Mouse (Mus musculus): ENCODE results near the gene C730034F03Rik. TPM values are rescaled to one million over a fixed set of nuclear protein-coding genes. Genes with fewer than 3 reads are reported as not detected.
A peak's percentile ranks its signal among the peaks of the same experiment; 100 is the strongest.
"Not testable (repeated sequence)": the region's sequence is repeated elsewhere in the genome, so short reads cannot be mapped to it uniquely, and the experiment has no call there.

C730034F03Rik gene
- polyA plus RNA-seq, 1 experiment from 2014 or later = 2.4 TPM

DNA sequence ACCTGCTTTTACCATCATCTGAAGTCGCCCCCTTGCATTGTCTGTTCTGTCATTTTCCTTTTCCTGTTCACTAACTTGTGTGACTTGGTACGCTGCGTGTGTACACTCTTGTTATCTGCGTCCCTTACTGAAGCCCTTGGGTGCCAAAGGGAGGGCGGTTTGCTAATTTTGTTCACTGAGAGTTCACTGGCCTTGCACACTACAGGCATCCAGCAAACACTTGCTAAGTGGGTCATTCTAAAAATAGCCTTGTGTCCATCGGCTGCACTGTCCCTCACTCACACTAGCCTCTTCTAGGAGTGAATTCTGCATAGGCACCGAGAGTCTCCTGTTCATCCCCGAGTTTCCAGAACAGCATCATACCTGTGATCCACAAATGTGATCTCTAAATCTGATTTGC is 14.1 kb upstream of the C730034F03Rik start:
- Histone ChIP-seq H3K4me1 (peaks cover 24% of the 10 kb centered on the region), H3K4me2 (peak overlapping the region; percentile 33; the same call in 1 of the 2 replicates), H3K27ac (replicated peaks) (peak overlapping the region; percentile 84), H3K9ac (no peak overlapping the region; the same call in 1 of the 2 replicates), H3K27me3 (replicated peaks) (no peaks in the 10 kb centered on the region), H3K36me3 (peaks cover 47% of the 10 kb centered on the region), H3K9me3 (no peaks in the 10 kb centered on the region), H3K4me3 (no peak overlapping the region)
- ATAC-seq (ENCODE audit: extremely low read depth, insufficient number of reproducible peaks, low FRiP score, low TSS enrichment) = no peak; the same call in 1 of the 2 replicates
- 34% methylated on average over 8 of the region's 8 CpGs for WGBS

DNA sequence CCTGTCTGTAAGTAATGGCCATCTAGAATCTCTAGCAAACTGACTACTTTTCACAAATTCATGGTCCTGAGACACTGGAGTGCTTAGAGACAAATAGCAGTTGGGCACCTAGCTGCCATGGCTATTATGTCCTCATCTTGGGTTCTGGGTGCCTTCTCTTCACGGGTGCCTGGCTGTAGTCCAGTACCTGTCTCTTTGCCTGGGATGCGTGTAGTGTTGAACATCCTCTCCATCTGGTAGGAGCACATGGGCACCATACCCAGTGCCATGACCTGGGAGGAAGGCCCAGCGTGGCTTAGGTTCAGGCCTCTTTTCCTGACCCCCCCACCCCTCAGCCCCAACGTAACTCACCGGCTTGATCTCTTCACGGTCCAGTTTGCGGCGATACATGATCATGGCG is 7.5 kb upstream of the C730034F03Rik start:
- Histone ChIP-seq H3K4me1 (peaks cover 30% of the 10 kb centered on the region), H3K27me3 (replicated peaks) (no peaks in the 10 kb centered on the region), H3K9ac (no peak overlapping the region), H3K9me3 (no peaks in the 10 kb centered on the region), H3K36me3 (peaks cover 85% of the 10 kb centered on the region), H3K27ac (replicated peaks) (no peak overlapping the region), H3K4me2 (no peak overlapping the region), H3K4me3 (no peak overlapping the region)
- WGBS = 90% methylated on average over 9 of the region's 9 CpGs
- no peak for ATAC-seq (ENCODE audit: extremely low read depth, insufficient number of reproducible peaks, low FRiP score, low TSS enrichment)

- 71% methylated on average over 8 of the region's 8 CpGs for WGBS
These were observed 4.8 kb upstream of the C730034F03Rik start for GRCm38 (mm10) chr15:89424621-89425020.

DNA sequence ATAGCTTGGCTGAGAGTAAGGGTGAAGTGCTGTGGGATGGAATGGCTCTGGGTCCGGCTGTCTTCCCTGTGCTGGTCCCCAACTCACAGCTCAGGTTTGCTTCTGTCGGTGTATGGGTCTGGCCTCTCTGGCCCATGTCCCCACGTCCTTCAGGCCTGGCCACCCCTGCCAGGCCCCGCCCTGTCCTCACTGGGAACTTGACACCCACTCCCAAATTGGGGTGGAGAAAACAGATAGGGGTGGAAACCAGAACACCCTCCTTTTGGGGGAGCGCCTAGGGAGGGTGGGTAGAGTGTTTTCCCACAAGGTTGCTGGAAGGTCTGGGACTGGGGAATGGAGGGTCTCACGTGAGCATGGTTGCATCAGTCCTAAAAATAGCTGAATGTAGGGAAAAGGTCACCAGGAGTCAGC is 3.7 kb upstream of the C730034F03Rik start, which contains the start of gene Cpt1b:
Gene Cpt1b, minus strand, starts transcription at position 153 of the 411 bp plus-strand sequence.
- Histone ChIP-seq H3K27ac (replicated peaks) (peak within 1 kb of the TSS; percentile 98), H3K27me3 (replicated peaks) (no peaks in the 10 kb centered on the region), H3K9me3 (no peaks in the 10 kb centered on the region), H3K4me1 (peaks cover 48% of the 10 kb centered on the region), H3K9ac (peak within 1 kb of the TSS; percentile 91), H3K4me2 (peak within 1 kb of the TSS; percentile 69), H3K4me3 (peak within 1 kb of the TSS; percentile 61), H3K36me3 (peaks cover 61% of the 10 kb centered on the region)
- peak; percentile 44 for ATAC-seq (ENCODE audit: extremely low read depth, insufficient number of reproducible peaks, low FRiP score, low TSS enrichment)
- 15% methylated on average over 6 of the region's 6 CpGs for WGBS

More at GRCm38 (mm10) chr15:89424621-89425020, 4.8 kb upstream of the C730034F03Rik start:
- H3K9me3 ChIP-seq = no peaks in the 10 kb centered on the region
- H3K27me3 ChIP-seq (replicated peaks) = no peaks in the 10 kb centered on the region
- H3K36me3 ChIP-seq = peaks cover 72% of the 10 kb centered on the region
- peaks cover 42% of the 10 kb centered on the region for H3K4me1 ChIP-seq
- no peak for ATAC-seq (ENCODE audit: extremely low read depth, insufficient number of reproducible peaks, low FRiP score, low TSS enrichment)
- peak overlapping the region; percentile 98 for H3K27ac ChIP-seq (replicated peaks)
- H3K4me2 ChIP-seq = peak overlapping the region; percentile 69
- H3K9ac ChIP-seq = peak overlapping the region; percentile 91
- peak overlapping the region; percentile 61 for H3K4me3 ChIP-seq

GRCm38 (mm10) chr15:89426716-89427115 is 2.7 kb upstream of the C730034F03Rik start:
- H3K9me3 ChIP-seq = no peaks in the 10 kb centered on the region
- WGBS = 85% methylated on average over 10 of the region's 10 CpGs
- no peak for ATAC-seq (ENCODE audit: extremely low read depth, insufficient number of reproducible peaks, low FRiP score, low TSS enrichment)
- peak overlapping the region; percentile 98 for H3K27ac ChIP-seq (replicated peaks)
- peak overlapping the region; percentile 69; the same call in 1 of the 2 replicates for H3K4me2 ChIP-seq
- H3K4me3 ChIP-seq = no peak overlapping the region
- H3K9ac ChIP-seq = peak overlapping the region; percentile 91
- H3K36me3 ChIP-seq = peaks cover 53% of the 10 kb centered on the region
- H3K4me1 ChIP-seq = peaks cover 57% of the 10 kb centered on the region
- H3K27me3 ChIP-seq (replicated peaks) = no peaks in the 10 kb centered on the region

DNA sequence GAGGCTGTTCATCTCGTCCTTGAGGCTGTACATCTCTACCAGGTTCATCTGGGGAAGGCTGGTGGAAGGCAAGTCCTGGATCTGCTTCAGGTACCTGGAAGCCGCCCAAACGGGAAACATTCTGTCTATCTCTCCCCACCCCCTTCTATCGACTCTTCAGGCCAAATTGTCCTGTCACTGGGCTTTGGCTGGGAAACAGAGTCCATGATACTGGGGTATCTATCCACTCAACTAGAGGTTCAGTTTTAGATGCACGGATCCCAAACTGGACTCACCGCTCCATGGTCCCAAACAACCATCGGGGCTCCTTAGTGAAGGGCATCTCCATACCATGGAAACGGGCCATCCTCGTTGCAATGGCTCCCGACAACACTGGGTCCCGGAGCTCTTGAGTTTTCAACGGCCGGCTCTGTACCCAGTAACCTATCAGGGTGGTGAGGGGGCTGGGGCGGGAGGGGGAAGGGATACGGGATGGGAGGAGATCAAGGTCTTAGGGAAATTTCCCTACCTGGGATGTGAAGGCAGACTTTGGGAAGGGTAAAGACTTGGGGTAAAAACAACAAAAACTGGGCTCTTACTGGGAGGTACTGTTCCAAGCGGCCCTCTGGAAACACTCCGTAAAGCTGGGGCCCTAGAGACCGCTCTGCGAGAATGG is 1.1 kb upstream of the C730034F03Rik start:
- peak overlapping the region; percentile 78 for H3K4me3 ChIP-seq
- H3K27ac ChIP-seq (replicated peaks) = peak overlapping the region; percentile 98; the same call in 1 of the 2 replicates
- no peaks in the 10 kb centered on the region for H3K27me3 ChIP-seq (replicated peaks)
- peaks cover 60% of the 10 kb centered on the region for H3K4me1 ChIP-seq
- peaks cover 39% of the 10 kb centered on the region for H3K36me3 ChIP-seq
- H3K9me3 ChIP-seq = no peaks in the 10 kb centered on the region
- H3K9ac ChIP-seq = peak overlapping the region; percentile 87
- whole genome bisulfite sequencing = 75% methylated on average over 19 of the region's 19 CpGs
- H3K4me2 ChIP-seq = peak overlapping the region; percentile 93
- ATAC-seq (ENCODE audit: extremely low read depth, insufficient number of reproducible peaks, low FRiP score, low TSS enrichment) = no peak

DNA sequence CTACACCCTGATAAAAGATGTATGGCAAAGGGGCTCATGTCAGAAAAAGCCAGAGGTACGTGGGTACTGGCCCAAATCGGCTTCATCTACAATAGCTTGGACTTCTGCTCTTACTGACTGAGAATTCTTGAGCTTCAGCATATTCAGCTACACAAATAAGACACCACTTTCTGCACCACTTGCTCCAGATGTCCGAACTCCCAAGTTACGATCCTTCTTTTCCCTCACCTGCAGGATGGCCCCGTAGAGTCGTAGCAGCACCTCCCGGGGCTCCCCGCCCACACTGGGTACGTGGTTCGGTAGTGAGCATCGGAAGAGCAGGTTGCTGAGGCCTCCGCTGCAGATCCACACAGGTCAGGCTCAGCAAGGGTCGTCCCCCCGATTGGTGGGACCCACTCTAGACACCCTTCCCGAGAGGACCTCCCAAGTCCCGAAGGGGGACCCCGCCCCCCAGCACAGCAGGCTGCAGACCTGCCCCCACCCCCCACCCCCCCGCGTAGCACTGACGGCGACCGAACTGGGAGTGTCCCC is 503 bp upstream of the C730034F03Rik start:
- peak overlapping the region; percentile 78 for H3K4me3 ChIP-seq
- 0 out of 2 replicates have a peak, but pooled peaks have one; percentile 15 for ATAC-seq (ENCODE audit: extremely low read depth, insufficient number of reproducible peaks, low FRiP score, low TSS enrichment)
- peaks cover 54% of the 10 kb centered on the region for H3K4me1 ChIP-seq
- peak overlapping the region; percentile 87 for H3K9ac ChIP-seq
- H3K4me2 ChIP-seq = peak overlapping the region; percentile 93
- 4% methylated on average over 22 of the region's 22 CpGs for WGBS
- H3K36me3 ChIP-seq = peaks cover 32% of the 10 kb centered on the region
- H3K27ac ChIP-seq (replicated peaks) = peak overlapping the region; percentile 98
- H3K27me3 ChIP-seq (replicated peaks) = no peaks in the 10 kb centered on the region
- no peaks in the 10 kb centered on the region for H3K9me3 ChIP-seq

DNA sequence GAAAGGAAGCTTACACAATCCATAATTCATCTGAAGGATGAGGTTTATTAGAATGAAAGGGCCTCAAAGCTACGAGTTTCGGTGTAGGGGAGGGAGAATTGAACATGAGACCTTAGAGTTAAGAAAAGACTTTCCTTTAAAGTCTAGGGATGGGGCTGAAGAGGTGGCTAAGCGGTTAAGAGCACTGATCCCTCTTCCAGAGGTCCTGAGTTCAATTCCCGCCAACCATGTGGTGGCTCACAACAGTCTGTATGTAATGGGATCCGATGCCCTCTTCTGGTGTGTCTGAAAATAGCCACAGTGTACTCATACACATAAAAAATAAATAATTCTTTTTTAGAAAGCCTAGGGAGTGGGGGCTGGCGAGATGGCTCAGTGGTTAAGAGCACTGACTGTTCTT is 952 bp downstream of the C730034F03Rik start:
- peak overlapping the region; percentile 93 for H3K4me2 ChIP-seq
- H3K4me1 ChIP-seq = peaks cover 45% of the 10 kb centered on the region
- peak overlapping the region; percentile 87 for H3K9ac ChIP-seq
- H3K4me3 ChIP-seq = peak overlapping the region; percentile 78
- no peak for ATAC-seq (ENCODE audit: extremely low read depth, insufficient number of reproducible peaks, low FRiP score, low TSS enrichment)
- no peaks in the 10 kb centered on the region for H3K27me3 ChIP-seq (replicated peaks)
- 38% methylated on average over 6 of the region's 6 CpGs for WGBS
- peaks cover 24% of the 10 kb centered on the region for H3K36me3 ChIP-seq
- H3K9me3 ChIP-seq = no peaks in the 10 kb centered on the region
- peak overlapping the region; percentile 98 for H3K27ac ChIP-seq (replicated peaks)

- WGBS = 76% methylated on average over 9 of the region's 9 CpGs
- Histone ChIP-seq H3K4me1 (peaks cover 41% of the 10 kb centered on the region), H3K4me3 (peak overlapping the region; percentile 78; the same call in 1 of the 2 replicates), H3K9ac (0 out of 2 replicates have a peak overlapping the region, but pooled peaks have one; percentile 17), H3K4me2 (peak overlapping the region; percentile 93; the same call in 1 of the 2 replicates), H3K36me3 (peaks cover 24% of the 10 kb centered on the region)
- not testable (repeated sequence) for ATAC-seq (ENCODE audit: extremely low read depth, insufficient number of reproducible peaks, low FRiP score, low TSS enrichment); H3K27me3 ChIP-seq (replicated peaks); H3K27ac ChIP-seq (replicated peaks); H3K9me3 ChIP-seq
These were observed 1.4 kb downstream of the C730034F03Rik start for GRCm38 (mm10) chr15:89430771-89431170.

DNA sequence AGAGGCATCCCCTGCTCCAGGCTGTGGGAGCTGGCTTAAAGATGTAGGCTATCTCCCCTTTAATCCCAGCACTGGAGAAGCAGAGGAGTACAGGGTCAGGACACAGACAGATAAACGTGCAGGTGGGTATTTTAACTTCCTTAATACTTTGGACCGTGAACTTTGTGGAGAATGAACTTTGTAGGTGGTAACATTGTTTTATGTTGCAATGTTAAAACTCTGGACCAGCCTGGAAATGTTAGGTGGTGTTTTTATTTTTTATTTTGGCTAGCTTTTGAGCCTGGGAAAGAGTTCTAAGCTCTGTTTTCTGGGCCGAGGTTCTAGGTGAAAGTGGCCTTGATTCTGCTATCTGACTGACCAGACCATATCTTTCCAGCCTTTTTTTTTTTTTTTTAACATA is 1.9 kb downstream of the C730034F03Rik start:
- Histone ChIP-seq H3K9me3 (no peaks in the 10 kb centered on the region), H3K9ac (0 out of 2 replicates have a peak overlapping the region, but pooled peaks have one; percentile 17), H3K4me3 (no peak overlapping the region), H3K36me3 (peaks cover 20% of the 10 kb centered on the region), H3K27ac (replicated peaks) (no peak overlapping the region), H3K4me2 (no peak overlapping the region), H3K27me3 (replicated peaks) (no peaks in the 10 kb centered on the region), H3K4me1 (peaks cover 36% of the 10 kb centered on the region)
- 77% methylated on average over 3 of the region's 3 CpGs for WGBS
- no peak for ATAC-seq (ENCODE audit: extremely low read depth, insufficient number of reproducible peaks, low FRiP score, low TSS enrichment)

DNA sequence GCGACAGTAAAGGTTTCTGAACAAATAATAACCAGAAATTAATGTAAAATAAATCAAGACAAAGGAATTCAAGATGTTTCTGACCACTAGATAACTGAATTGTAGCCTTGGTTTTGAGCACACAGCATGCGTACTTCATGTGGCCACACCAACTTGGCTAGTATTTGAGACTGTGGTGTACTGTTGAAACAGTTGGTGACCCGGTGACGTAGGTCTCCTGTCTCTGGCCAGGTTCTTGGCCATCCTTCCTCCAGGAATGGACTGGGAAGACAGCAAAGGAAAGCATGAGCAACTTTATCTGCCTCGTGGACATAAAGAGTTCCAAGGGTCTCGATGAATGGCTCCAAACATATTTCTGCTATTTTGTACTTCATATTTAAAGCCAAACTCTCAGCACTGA is 2.4 kb downstream of the C730034F03Rik start:
- no peak for ATAC-seq (ENCODE audit: extremely low read depth, insufficient number of reproducible peaks, low FRiP score, low TSS enrichment)
- no peaks in the 10 kb centered on the region for H3K27me3 ChIP-seq (replicated peaks)

More for the DNA sequence above, 2.4 kb downstream of the C730034F03Rik start:
- Histone ChIP-seq H3K4me2 (no peak overlapping the region), H3K9me3 (no peaks in the 10 kb centered on the region), H3K4me1 (peaks cover 30% of the 10 kb centered on the region), H3K9ac (no peak overlapping the region), H3K4me3 (no peak overlapping the region), H3K36me3 (peaks cover 15% of the 10 kb centered on the region), H3K27ac (replicated peaks) (no peak overlapping the region)
- 90% methylated on average over 6 of the region's 6 CpGs for WGBS

Data from heart, embryonic 13.5 days (tissue).